Mouse (Mus musculus): ENCODE results near the gene Gm28053. TPM values are rescaled to one million over a fixed set of nuclear protein-coding genes. Genes with fewer than 3 reads are reported as not detected.

The Gm28053 gene
- polyA plus RNA-seq, 1 experiment from 2014 or later: 0.95 TPM

- Histone ChIP-seq H3K4me3 (no peak overlapping the region), H3K27me3 (no peaks in the 10 kb centered on the region), H3K9me3 (no peaks in the 10 kb centered on the region), H3K4me2 (no peak overlapping the region), H3K4me1 (replicated peaks) (no peaks in the 10 kb centered on the region), H3K27ac (replicated peaks) (no peak overlapping the region), H3K9ac (no peak overlapping the region), H3K36me3 (no peaks in the 10 kb centered on the region)
- ATAC-seq (ENCODE audit: low read depth): no peak
- 87% methylated on average over 2 of the region's 2 CpGs for WGBS
Observed at GRCm38 (mm10) chr6:48787867-48788266, 69.5 kb downstream of the Gm28053 start.

DNA sequence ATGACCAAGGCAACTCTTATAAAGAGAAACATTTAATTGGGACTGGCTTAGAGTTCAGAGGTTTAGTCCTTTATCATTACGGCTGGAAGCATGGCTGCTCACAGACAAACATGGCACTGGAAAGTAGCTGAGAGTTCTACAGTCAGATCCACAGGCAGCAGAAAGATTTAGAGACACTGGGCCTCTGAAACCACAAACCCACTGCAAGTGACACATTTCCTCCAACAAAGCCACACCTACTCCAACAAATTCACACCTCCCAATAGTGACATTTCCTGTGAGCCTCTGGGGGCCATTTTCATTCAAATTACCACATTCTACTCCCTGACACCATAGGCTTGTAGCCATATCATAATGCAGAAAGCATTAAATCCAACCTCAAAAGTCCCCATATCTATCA is 83.5 kb downstream of the Gm28053 start:
- H3K4me2 ChIP-seq: no peak overlapping the region

More for the DNA sequence above, 83.5 kb downstream of the Gm28053 start:
- Histone ChIP-seq H3K36me3 (no peaks in the 10 kb centered on the region), H3K4me1 (replicated peaks) (no peaks in the 10 kb centered on the region), H3K4me3 (no peak overlapping the region), H3K9me3 (no peaks in the 10 kb centered on the region; the same call in 1 of the 2 replicates), H3K27ac (replicated peaks) (no peak overlapping the region), H3K27me3 (no peaks in the 10 kb centered on the region), H3K9ac (no peak overlapping the region)
- ATAC-seq (ENCODE audit: low read depth): no peak
- 90% methylated on average over 1 of the region's 1 CpGs for WGBS

Other genes with a start within 250 kb of the Gm28053 start
- 177 and 203 TPM in 2 replicates for gene Atp6v0e2, start 181.0 kb upstream of the Gm28053 start, polyA plus RNA-seq (2015; fragmentation: Nextera tagmentation; extraction: Ambion mirVana)
- 20.7 and 24.0 TPM in 2 replicates for gene Lrrc61, start 163.8 kb upstream of the Gm28053 start, polyA plus RNA-seq (2015; fragmentation: Nextera tagmentation; extraction: Ambion mirVana)
- gene Rarres2, start 145.8 kb upstream of the Gm28053 start, polyA plus RNA-seq (2015; fragmentation: Nextera tagmentation; extraction: Ambion mirVana): 9.2 and 10.9 TPM in 2 replicates
- not detected in 2 replicates for gene Gm45021, start 129.0 kb upstream of the Gm28053 start, polyA plus RNA-seq (2015; fragmentation: Nextera tagmentation; extraction: Ambion mirVana)
- gene Repin1, start 124.7 kb upstream of the Gm28053 start, polyA plus RNA-seq (2015; fragmentation: Nextera tagmentation; extraction: Ambion mirVana): 38.0 and 40.3 TPM in 2 replicates
- gene Gm44965, start 124.7 kb upstream of the Gm28053 start, polyA plus RNA-seq (2015; fragmentation: Nextera tagmentation; extraction: Ambion mirVana): not detected in 2 replicates
- 11.3 and 15.7 TPM in 2 replicates for gene Zfp775, start 116.5 kb upstream of the Gm28053 start, polyA plus RNA-seq (2015; fragmentation: Nextera tagmentation; extraction: Ambion mirVana)
- gene AI854703, start 91.8 kb upstream of the Gm28053 start, polyA plus RNA-seq (2015; fragmentation: Nextera tagmentation; extraction: Ambion mirVana): 11.2 and 12.7 TPM in 2 replicates
- gene Gimap8, start 71.4 kb upstream of the Gm28053 start, polyA plus RNA-seq (2015; fragmentation: Nextera tagmentation; extraction: Ambion mirVana): 0.74 TPM in 2 replicates
- gene Gimap9, start 42.5 kb upstream of the Gm28053 start, polyA plus RNA-seq (2015; fragmentation: Nextera tagmentation; extraction: Ambion mirVana): 1.6 and 2.7 TPM in 2 replicates
- 2.9 and 3.3 TPM in 2 replicates for gene Gimap4, start 34.1 kb upstream of the Gm28053 start, polyA plus RNA-seq (2015; fragmentation: Nextera tagmentation; extraction: Ambion mirVana)
- 10.9 and 11.6 TPM in 2 replicates for gene Gimap6, start 10.4 kb upstream of the Gm28053 start, polyA plus RNA-seq (2015; fragmentation: Nextera tagmentation; extraction: Ambion mirVana)
- not detected in 2 replicates for gene Gimap7, start within 50 bp of the Gm28053 start, polyA plus RNA-seq (2015; fragmentation: Nextera tagmentation; extraction: Ambion mirVana)
- gene Gimap1, start 20.4 kb downstream of the Gm28053 start, polyA plus RNA-seq (2015; fragmentation: Nextera tagmentation; extraction: Ambion mirVana): 8.6 and 8.7 TPM in 2 replicates
- 2.0 TPM in 2 replicates for gene Gimap5, start 27.6 kb downstream of the Gm28053 start, polyA plus RNA-seq (2015; fragmentation: Nextera tagmentation; extraction: Ambion mirVana)
- gene Gimap3, start 52.2 kb downstream of the Gm28053 start, polyA plus RNA-seq (2015; fragmentation: Nextera tagmentation; extraction: Ambion mirVana): not detected in 2 replicates
- gene Tmem176a, start 122.3 kb downstream of the Gm28053 start, polyA plus RNA-seq (2015; fragmentation: Nextera tagmentation; extraction: Ambion mirVana): 22.8 and 30.5 TPM in 2 replicates
- gene Tmem176b, start 122.9 kb downstream of the Gm28053 start, polyA plus RNA-seq (2015; fragmentation: Nextera tagmentation; extraction: Ambion mirVana): 127 and 151 TPM in 2 replicates
- not detected in 2 replicates for gene Aoc1, start 154.3 kb downstream of the Gm28053 start, polyA plus RNA-seq (2015; fragmentation: Nextera tagmentation; extraction: Ambion mirVana)
- gene 1600015I10Rik, start 211.3 kb downstream of the Gm28053 start, polyA plus RNA-seq (2015; fragmentation: Nextera tagmentation; extraction: Ambion mirVana): not detected in 2 replicates